Mouse (Mus musculus): Measurements from ENCODE around the gene Aldh3b1.
"Not testable (repeated sequence)": the region's sequence is repeated elsewhere in the genome, so short reads cannot be mapped to it uniquely, and the experiment has no call there.

Gene Aldh3b1

GRCm38 (mm10) chr19:3929211-3929941 is at the start of gene Aldh3b1:
Aldh3b1 (minus strand) TSS chr19:3929808.
- DNase-seq: peak; percentile 49

- DNase-seq: no peak
Measured at GRCm38 (mm10) chr19:3975866-3976265, 46.3 kb upstream of the Aldh3b1 start.

- DNase-seq: not testable (repeated sequence)
Measured at GRCm38 (mm10) chr19:3974608-3975007, 45.0 kb upstream of the Aldh3b1 start.

GRCm38 (mm10) chr19:3972229-3972628 is 42.6 kb upstream of the Aldh3b1 start, which contains the start of gene Aldh3b2:
Aldh3b2 (plus strand) TSS chr19:3972328.
- no peak for DNase-seq

- DNase-seq: no peak
Measured at GRCm38 (mm10) chr19:3967258-3967657, 37.6 kb upstream of the Aldh3b1 start.

- DNase-seq: no peak
Measured at GRCm38 (mm10) chr19:3966330-3967075, 36.9 kb upstream of the Aldh3b1 start.

GRCm38 (mm10) chr19:3964030-3964429 is 34.4 kb upstream of the Aldh3b1 start:
- DNase-seq: no peak

- DNase-seq: peak; percentile 67
Measured at GRCm38 (mm10) chr19:3962469-3962868, 32.9 kb upstream of the Aldh3b1 start.

GRCm38 (mm10) chr19:3961805-3962204 is 32.2 kb upstream of the Aldh3b1 start:
- DNase-seq: not testable (repeated sequence)

GRCm38 (mm10) chr19:3960211-3960610 is 30.6 kb upstream of the Aldh3b1 start:
- DNase-seq: no peak

- DNase-seq: no peak
Measured at GRCm38 (mm10) chr19:3959030-3959429, 29.4 kb upstream of the Aldh3b1 start.

- no peak for DNase-seq
Measured at GRCm38 (mm10) chr19:3958470-3958869, 28.9 kb upstream of the Aldh3b1 start, which contains the start of gene Aldh3b3. Aldh3b3 (plus strand) TSS chr19:3958645.

GRCm38 (mm10) chr19:3957296-3958036 is 27.9 kb upstream of the Aldh3b1 start:
- not testable (repeated sequence) for DNase-seq

- DNase-seq: no peak
Measured at GRCm38 (mm10) chr19:3955804-3956203, 26.2 kb upstream of the Aldh3b1 start.

GRCm38 (mm10) chr19:3955033-3955432 is 25.4 kb upstream of the Aldh3b1 start:
- DNase-seq: no peak

- no peak for DNase-seq
Measured at GRCm38 (mm10) chr19:3952099-3952498, 22.5 kb upstream of the Aldh3b1 start.

- no peak for DNase-seq
Measured at GRCm38 (mm10) chr19:3951461-3951860, 21.9 kb upstream of the Aldh3b1 start.

- no peak for DNase-seq
Measured at GRCm38 (mm10) chr19:3950331-3950730, 20.7 kb upstream of the Aldh3b1 start.

GRCm38 (mm10) chr19:3948546-3948945 is 18.9 kb upstream of the Aldh3b1 start:
- DNase-seq: no peak

- DNase-seq: no peak
Measured at GRCm38 (mm10) chr19:3947813-3948212, 18.2 kb upstream of the Aldh3b1 start.

GRCm38 (mm10) chr19:3946715-3947114 is 17.1 kb upstream of the Aldh3b1 start:
- DNase-seq: peak; percentile 83

- DNase-seq: peak; percentile 89
Measured at GRCm38 (mm10) chr19:3945872-3946564, 16.4 kb upstream of the Aldh3b1 start.
